Mouse (Mus musculus) effector memory CD4-positive, alpha-beta T cell, adult 5 months (primary cell): ENCODE results near the gene Cpvl. TPM values are rescaled to one million over a fixed set of nuclear protein-coding genes. Genes with fewer than 3 reads are reported as not detected.

Source experiments
- polyA plus RNA-seq: library from polyadenylated mRNA; unstranded; fragments of 100-300 nt; shearing (Covaris generic); gene quantifications from one replicate; pipeline ENCODE4 v1.2.1, GENCODE M21; 2017

The Cpvl gene
- not detected for polyA plus RNA-seq

GRCm38 (mm10) chr6:53978571-53978970 lies at the start of gene Cpvl:
Gene Cpvl, minus strand, starts transcription at chr6:53978671.

Other genes with a start within 250 kb of the Cpvl start
- gene Tril, start 157.8 kb downstream of the Cpvl start, polyA plus RNA-seq: not detected
- 18.4 TPM for gene Chn2, start 60.9 kb upstream of the Cpvl start, polyA plus RNA-seq